Mouse (Mus musculus) kidney, adult 9 months (tissue): ENCODE data around the gene Cyp2d22.
"Not testable (repeated sequence)": the region's sequence is repeated elsewhere in the genome, so short reads cannot be mapped to it uniquely, and the experiment has no call there.

Experiments used
- DNase-seq: peaks from one replicate; pipeline ENCODE4 v3.0.0; 2022

Cyp2d22 gene

DNA sequence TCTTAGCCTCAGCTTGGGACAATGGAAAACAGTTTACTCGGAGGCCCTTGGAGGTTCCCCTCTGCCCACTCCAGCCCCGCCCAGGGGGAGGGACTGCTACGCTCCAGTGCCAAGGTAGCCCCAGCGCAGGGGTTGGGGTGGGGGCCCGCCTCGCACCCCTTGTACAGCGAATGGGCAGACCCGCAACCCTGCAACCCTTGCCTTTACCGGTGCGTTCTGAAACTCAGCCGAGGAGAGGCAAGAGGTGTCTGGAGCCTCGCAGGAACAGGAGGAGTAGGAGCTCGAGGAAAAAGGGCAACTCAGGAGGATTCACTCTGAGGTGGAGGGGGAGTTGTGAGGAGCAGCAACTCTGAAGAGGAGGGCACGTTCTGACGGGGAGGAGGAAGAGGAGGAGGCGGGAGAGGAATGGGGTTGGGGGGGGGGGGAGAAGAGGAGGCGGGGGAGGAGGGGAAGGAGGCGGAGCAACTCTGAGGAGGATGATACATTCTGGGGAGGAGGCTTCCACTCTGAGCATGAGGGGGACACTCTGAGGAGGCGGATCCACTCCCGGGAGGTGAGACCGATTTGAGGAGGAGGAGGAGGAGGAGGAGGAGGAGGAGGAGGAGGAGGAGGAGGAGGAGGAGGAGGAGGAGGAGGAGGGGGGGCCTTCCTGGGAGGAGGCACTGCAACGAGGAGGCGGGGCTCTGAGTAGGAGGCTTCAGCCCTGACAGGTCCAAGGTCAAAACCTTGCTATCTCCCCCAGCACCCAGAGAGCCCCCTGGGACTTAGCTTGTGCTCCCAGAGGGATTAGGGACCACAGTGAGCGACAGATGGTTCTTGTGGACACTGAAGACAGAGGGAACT is at the start of gene Cyp2d22:
Gene Cyp2d22 (minus strand): TSS at position 390 of the 843 bp plus-strand sequence.
- DNase-seq: peak; percentile 70

DNA sequence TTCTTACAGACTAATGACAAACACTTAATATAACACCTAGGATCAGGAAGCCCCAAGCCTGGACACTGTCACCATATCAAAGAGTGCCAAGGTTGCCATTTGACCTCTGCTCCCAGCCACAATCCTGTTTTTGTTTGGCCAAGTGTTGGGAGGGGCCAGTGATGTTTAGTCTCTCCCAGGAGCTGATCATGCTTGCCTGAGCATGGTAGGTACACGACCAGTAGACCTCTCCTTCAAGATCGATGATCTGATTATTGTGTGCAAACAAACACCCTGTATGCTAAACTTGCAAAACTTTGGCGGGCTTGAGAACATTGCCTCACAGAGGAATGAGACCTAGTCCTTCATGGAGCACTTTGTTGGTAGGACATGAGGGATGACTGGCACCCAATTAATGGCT is 43.4 kb upstream of the Cyp2d22 start:
- DNase-seq: no peak

DNA sequence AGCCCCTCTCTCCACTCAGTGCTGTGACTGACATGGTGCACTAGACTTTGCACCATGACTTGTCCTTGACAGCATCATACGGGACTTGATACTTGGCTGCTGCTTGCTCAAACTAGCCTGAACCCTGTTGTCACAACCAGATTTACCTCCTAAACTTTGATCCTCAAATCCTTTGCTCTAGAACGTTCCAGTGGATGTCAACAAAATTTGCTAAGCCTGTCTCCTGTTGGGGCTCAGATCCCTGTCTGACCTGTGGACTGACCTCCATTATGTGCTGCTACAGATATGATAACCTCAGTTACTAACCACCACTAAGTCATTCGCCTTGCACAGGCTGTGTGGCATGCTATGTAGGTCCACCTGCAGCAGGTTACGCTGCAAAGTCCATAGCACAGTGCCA is 42.9 kb upstream of the Cyp2d22 start:
- DNase-seq: no peak

DNA sequence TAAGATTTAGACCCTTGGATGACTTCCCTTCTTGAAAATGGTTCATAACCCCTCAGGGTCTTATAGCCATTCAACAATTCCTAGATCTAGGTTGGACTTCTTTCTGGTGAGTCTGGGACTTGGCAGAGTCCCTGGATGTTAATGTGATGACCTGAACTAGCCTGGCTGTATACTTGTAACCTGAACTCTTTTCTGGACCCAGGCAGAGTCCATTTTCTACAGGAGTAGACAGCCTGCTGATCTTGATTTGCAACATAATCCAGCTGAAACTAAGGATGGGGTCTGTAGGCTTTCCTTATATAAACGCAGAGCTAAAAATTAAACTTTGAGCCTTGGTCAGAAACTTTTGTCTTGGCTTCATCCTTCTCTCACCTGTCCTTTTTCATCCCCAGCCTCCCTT is 38.6 kb upstream of the Cyp2d22 start:
- no peak for DNase-seq

DNA sequence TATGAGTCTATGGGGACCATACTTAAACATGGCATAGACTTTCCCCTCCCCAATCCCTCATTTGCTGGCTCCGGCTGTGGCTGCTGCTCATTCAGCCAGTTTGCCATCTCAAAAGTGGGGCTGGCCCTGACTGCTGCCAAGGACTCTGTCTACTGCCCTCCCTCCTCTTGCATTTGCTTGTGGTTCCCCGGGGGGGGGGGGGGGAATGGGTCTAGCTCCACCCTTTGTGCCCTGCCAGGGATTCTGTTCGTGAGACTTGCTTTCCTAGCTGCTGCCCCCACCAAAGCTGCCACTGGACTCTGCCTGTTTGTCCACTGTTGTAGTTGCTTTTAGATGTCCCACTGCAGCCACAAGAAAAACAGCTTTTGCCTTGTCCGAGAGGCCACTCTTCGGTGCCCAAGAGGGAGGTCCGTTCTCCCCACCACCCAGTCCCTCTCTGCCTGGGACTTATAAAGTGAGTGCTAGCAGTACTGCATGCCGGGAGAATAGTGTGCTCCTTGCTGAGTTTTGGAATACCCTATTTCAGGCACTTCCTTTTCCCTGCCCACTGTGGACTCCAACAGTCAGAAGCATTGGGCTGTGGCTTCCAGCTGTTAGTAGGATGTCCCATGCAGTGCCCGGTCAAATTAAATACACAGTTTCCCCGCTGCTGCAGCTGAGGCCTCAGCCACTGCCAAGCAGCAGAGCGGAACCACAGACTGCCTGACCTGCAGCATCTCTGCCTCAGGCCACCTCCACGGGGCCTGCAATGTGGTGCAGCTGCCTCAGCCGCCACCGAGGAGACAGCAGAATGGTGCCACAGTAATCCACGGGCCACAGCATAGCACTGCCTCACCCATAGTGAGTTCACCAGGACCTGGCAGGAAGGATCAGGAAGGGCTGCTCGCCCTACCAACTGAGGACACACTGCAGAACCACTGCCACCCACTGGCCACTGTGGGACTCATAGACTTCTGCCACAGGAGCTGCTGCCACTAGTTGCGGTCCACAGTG is 37.0 kb upstream of the Cyp2d22 start:
- DNase-seq: peak; percentile 94

DNA sequence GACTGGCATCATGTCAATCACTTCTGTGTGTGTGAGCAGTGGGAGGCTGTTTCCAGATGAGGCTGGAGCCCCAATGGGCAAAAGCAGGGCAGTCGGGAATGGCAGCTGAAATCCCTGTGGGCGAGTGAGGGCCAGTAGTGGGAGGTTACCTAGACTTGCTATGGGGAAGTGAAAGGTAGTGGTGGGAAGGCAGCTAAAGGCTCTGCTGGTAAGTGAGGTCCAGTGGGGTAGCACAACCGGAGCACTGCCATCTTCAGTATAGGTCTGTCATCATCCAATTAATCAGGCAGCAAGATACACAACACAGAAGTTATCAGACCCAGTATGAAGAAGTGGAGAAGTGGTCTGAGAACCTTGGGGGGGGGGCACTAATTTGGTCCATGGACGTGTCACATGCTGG is 27.5 kb upstream of the Cyp2d22 start:
- no peak for DNase-seq

DNA sequence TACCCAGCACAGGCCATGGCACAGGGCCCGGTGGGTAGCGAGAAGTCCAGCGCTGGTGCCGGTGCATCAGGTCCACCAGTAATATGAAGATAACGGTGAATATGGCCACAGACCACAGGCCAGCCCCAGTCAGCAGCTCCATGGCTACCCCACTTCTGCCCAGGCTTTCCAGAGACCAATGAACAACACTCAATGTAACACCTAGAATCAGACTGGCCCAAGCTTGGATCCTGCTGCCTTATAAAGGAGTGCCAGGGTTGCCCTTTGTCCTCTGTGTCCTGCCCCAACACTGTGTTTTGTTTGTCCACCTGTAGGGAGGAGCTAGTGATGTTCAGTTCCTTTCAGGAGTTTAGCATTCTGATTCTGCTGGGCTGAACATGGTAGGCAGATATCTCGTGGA is 26.9 kb upstream of the Cyp2d22 start, which contains the start of gene Cyp2d10:
Gene Cyp2d10 (minus strand): TSS at position 215 of the 400 bp plus-strand sequence.
- no peak for DNase-seq

DNA sequence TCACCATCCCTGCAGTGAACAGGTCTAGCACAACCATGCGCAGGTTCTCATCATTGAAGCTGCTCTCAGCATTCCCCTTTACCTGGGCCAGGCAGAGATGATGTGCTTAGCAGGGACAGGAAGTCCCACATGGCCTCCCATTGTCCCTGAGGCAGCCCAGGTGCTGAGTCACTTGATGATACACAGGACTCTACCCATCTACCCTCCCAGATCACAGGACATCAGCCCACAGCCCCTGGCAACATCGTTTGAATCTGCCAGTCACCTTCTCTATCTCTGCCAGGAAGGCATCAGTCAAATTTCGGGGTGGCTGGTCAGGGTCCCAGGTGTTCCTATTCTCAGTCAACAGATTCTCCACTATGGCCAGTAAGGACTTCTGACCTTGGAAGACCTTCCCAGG is 24.1 kb upstream of the Cyp2d22 start:
- no peak for DNase-seq

DNA sequence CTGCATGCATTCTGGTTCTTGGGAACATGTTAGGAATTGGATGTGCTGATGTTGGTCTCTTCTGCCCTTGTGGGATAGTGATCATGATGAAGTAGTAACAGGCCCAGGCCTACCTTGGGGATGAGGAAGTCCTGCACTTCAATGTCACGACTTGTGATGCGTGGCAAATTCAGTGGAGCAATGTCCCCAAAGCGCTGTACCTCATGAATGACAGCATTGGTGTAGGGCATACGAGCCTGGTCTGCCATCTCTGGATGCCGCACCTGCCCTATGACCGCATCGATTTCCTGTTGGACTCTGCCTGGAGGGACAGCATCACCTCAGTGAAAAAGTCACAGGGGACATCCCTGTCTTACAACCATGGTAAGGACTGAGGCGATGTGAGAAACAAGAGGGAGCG is 23.5 kb upstream of the Cyp2d22 start:
- DNase-seq: no peak

DNA sequence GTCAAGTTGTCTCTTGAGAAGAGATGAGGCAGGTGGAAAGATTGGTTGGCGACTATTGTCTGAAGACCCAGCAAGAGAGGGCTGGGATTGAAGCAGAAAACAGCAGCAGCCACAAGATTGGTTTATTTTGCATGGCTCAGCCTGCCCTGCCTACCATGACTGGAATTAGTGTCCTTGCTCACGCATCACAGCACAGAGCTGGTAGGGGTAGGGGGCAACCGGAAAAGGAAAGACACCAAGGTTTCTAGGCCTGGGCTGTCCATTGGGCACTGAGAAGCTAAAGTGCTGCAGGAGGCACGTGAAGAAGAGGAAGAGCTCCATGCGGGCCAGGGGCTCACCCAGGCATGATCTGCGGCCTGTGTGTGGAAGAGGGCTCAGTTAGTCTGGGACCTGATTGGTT is 22.7 kb upstream of the Cyp2d22 start:
- no peak for DNase-seq

DNA sequence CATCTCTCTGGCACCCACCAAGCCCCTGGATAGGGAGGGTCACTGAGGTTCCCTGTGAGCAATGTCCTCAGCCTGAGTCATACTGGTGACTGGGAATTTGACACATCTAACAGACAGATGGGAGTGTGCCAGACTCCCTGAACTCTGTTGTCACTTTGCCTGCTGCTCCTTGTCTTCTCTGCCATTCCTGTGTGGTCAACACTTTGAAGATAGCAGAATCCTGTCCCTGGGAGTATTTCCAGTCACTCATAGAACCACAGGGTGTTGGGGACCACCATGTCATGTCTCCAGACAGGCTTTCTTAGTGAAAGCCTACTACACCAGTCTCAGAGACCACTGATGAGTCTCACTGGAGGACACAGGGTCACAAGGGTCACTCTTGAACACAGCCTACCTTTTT is 22.0 kb upstream of the Cyp2d22 start:
- no peak for DNase-seq

DNA sequence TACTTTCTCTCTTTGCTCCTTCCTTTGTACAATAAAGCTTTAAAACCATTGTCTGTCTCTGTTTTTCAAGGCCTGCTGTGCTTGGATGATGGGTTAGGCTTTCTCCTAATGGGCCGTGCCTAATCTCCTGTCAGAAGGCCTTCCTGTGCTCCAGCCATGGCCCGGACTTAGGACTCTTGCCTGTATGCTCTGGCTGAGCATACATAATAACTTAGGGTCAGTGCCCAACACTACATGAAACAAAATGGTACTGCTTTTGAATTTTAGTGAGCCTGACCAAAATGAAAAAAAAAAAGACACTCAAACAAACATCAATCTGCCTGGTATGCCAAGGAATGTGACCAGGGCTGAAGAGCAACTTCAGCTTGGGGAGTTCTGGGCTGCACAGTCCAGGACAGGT is 21.5 kb upstream of the Cyp2d22 start:
- DNase-seq: no peak

DNA sequence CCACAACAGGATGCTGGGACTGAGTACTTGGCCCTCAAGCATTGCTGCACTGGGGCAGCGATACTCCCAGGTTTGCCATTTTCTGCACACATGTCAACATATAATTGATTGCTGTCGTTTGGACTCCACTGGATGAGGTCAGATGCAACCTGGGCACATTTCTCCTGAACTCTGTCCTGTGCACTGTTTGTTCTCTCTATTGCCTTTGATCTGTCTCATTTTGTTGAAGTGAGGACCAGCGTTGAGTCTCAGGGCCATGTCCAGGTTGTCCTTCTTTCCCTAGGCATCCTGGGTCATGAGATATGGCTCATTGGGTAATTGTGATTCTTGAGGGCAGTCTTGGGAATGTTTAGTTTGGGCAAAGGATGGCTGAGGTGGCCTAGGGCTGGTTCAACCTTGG is 15.9 kb upstream of the Cyp2d22 start:
- DNase-seq: not testable (repeated sequence)

DNA sequence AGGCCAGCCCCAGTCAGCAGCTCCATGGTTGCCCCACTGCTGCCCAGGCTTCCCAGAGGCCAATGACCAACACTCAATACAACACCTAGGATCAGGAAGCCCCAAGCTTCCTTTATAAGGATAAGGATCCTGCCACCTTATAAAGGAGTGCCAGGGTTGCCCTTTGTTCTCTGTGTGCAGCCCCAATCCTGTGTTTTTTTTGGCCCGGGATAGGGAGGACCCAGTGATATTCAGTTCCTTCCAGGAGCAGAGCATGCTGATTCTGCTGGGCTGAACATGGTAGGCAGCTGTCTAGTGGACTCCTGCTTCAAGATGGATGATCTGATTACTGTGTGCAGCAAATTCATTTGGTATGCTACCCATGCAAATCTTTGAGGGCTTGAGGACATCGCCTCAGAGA is 13.9 kb upstream of the Cyp2d22 start, which contains the start of gene Cyp2d11:
Gene Cyp2d11 (minus strand): TSS at position 101 of the 400 bp plus-strand sequence.
- DNase-seq: not testable (repeated sequence)

DNA sequence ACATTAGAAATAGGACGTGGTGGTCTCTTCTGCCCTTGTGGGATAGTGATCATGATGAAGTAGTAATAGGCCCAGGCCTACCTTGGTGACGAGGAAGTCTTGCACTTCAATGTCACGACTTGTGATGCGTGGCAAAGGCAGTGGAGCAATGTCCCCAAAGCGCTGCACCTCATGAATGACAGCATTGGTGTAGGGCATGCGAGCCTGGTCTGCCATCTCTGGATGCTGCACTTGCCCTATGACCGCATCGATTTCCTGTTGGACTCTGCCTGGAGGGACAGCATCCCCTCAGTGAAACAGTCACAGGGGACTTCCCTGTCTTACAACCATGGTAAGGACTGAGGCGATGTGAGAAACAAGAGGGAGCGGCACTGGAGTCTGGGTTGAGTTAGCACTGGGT is 9.9 kb upstream of the Cyp2d22 start:
- DNase-seq: not testable (repeated sequence)

DNA sequence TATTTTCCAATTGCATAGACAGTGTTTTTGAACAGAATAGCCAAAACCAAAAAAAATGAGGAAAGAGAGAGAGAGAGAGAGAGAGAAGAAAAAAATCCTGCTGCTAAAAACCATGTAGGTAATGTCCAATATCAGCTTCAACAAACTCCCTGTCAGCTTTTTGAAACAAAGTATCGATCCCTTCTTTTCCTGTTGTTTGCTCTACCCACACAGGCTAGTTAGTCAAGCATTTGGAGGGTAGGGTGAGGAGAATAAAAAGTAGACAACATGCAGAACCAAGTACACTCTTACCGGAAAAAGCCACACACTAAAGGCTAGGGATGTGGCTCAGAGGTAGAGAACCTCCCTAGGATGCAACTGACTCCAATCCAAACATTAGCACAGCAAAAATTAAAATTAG is 5.7 kb upstream of the Cyp2d22 start:
- no peak for DNase-seq

DNA sequence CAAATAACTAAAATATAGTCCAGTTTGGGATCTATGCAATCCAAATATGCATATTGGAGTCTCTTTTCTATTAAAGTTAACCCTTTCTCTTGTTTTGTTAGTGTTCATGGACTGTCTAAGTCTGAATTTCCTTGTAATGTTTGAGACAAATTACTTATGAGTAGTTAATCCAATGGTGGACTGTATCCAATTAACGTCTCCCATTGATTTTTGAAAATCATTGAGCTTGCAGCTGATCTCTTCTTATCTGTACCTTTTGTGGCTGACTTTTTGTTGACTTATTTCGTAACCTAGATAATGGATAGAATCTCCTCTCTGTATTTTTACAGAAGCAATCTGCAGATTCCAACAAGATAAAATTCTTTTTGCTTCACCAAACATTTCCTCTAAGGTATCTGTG is 2.4 kb upstream of the Cyp2d22 start:
- no peak for DNase-seq

DNA sequence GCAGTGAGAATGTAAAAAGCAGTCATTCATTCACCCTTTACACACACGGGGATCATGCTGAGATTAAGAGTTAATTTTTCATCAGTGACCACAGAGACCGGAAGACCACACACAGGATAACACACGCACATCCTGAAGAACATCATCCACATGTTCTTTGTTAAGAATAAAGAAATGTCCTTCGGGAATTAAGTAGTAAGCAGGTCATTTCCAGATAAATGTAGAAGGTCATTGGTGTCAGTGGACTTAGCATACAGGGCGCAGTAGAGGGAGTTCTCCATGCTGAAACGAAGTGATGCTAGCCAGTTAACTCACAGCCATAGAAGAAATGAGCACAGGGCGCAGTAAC is 628 bp upstream of the Cyp2d22 start:
- no peak for DNase-seq

DNA sequence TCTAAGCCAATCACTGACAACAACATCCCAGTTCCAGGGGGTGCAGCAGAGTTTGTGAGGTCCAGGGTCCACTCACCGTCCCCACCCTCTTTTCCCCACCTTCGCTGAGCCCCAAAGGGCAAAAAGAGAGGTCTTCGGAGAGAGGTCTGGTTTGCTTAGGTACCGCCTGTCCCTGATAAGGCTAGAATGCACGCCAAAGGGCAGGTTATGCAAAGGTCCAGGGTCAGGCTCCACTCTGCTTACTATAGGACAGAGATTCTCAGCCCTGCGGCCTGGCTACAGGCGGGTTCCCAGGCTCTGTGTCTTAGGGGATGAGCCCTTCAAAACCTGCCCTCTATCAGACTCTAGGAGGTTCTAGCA is 569 bp downstream of the Cyp2d22 start:
- DNase-seq: no peak

DNA sequence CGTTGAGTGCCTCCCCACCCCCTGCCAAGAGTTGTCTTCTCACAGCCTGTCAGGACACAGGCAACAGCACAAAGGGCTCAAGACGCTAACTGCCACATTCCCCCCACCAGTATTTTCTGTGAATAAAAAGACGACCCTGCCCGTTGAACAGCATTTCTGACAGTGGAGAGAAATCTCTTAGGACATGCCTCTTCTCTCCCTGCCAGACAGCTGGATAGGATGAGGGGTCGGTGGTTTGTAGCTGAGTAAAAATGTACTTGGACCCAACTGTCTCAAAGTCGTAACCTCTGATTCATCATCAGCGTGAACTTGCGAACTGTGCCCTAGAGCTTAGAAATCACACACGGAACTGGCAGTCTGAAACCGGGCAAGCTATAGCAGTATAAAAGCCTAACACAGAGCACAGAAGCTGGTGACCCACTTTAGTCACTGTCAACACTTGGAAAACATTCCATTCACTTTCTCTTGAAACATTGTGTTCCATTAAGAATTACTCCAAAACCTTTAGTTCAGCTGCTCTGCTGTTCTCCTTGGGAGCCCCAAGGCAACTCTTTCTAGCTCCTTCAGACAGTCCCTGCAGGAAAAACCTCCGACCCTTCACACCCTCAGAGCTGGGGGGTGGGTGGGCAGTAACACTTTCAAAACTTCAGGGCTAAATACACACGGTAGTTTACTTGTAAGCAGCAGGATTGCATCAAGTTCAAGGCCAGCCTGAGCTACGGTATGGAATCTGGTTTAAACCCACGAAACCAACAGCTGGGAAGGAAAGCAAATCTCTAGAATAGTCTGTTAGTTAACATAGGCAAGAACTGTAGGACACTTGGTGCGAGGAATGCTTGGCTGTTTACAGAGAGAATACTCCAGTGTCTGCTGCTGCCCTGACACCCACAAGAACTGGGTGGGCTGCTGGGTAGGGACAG is 1.5 kb downstream of the Cyp2d22 start:
- DNase-seq: no peak

DNA sequence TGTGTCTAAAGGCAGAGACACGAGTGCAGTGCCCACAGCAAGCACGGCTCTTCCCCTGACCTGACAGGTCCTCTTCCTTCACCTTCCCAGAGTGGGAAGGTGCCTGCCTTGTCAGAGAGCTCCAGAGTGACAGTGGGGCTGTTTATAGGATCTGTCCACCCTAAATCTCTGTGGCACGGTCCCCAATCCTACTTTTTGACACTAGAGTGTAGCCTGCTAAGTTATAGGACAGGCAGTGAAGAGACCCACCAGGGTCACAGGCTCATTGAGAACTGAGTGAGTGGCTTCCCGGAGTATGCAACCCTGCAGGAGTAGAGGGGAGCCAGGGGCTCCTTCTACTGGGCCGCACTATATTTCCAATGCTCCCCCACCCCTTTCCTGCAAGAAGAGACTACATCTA is 2.4 kb downstream of the Cyp2d22 start:
- DNase-seq: no peak

DNA sequence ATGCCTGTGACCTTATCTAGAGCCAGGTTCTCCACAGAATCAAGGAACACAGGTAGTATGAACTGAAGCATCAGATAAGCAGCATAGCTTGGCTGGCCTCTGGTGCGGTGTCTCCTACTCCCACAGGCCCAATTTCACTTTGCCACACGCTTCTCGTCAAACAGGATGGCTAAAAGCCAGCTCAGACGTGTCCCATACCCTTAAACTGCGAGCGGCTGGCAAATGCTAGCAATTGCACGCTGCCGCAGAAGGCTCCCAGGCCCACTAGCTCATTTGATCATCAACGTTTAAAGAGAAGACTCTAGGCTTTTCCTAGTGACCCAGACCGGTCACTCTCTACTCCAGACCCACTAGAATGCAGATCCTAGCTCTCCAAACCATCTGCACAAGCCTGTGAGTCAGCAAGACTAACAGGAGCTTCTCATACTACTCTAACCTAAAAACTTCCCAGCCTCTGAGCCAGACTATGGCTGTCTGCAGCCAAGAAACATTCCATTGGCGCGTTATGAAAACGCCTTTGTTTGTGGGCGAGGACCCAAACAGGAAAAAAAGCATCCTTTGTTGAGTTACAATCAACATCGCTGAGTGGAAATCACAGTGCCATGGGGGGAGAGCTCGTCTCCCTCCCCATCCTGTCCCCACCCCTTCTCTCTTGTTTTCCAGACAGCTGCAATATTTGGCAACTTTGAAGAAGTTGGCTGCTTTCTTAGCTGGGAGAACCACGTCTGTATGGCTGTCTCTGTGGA is 3.5 kb downstream of the Cyp2d22 start:
- DNase-seq: peak; percentile 73
